Mouse (Mus musculus) T-helper 17 cell (primary cell): ENCODE measurements around the gene Rap1gap2.

ENCODE experiments used
- in situ Hi-C, 2 experiments: fragments of 300-600 bp; cut with MboI, MseI; formaldehyde crosslinking; loops; 1 replicate in 1 of 2; 2 replicates in 1 of 2; pipeline ENCODE4 v1.15.1; 2025; ENCODE audit warnings: high pct_unique_total_duplicates in 2 of 2

Gene Rap1gap2

DNA sequence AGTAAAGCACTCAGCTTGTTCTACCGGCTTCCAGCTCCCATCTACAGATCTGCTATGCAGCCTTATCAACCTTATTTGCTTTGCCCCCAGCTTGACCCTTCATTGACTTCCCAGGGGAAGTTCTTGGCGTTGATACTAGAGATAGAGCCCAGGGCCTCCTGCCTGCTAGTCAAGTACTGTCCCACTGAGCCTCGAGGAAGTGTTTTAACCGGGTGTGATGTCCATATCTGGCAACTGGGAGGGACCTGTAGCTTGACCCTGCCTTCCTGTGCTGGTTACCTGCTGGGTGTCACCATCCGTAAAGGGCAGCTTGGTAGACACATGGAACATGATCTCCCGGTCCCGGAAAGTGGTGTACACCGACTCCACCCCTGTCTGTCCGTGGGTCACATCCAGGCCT, 196.6 kb downstream of the Rap1gap2 start:
- in situ Hi-C loops, result no loop called here

DNA sequence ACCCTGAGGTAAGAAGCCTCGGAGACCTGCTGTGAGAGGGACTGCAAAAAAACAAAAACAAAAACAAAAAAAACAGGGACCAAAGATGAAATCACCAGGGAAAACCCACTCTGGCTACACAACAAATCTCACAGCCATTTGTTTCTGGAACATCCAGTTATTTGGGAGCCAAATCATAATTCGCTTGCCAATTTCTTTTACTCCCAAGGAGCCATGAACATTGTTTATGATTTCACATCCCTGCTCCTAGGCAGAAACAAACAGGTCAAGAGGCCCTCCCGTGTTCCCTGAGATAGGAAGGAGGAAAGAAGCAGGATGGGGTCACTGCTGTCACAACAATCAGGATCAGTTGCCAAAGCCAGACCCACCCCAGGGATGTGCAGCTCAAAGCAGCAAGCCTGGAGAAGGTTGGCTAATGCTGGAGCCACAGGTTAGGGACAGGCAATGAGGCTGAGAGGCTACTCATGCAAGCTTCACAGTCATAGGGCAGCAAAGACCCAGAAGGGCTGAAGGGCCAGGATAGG, 197.2 kb downstream of the Rap1gap2 start:
- in situ Hi-C loops, result no loop called here

DNA sequence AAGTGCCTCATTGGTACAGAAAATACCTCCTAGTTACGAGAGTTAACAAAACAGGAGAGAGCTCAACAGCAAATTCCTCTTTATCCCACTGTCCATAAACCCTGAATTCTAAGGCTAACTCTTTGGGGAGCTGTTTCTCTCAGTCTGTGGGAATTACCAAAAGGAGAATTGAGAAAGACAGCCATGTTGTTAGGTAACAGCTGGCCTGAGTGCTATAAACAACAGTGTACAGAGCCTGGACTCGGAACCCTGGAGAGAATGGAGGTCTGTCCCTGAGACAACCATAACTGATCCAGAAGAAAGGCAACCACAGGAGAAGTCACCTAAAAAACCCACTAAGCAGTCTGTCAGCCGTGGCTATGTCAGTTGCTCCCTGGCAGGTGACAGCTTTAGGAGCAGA, 198.3 kb downstream of the Rap1gap2 start:
- in situ Hi-C loops, result no loop called here

DNA sequence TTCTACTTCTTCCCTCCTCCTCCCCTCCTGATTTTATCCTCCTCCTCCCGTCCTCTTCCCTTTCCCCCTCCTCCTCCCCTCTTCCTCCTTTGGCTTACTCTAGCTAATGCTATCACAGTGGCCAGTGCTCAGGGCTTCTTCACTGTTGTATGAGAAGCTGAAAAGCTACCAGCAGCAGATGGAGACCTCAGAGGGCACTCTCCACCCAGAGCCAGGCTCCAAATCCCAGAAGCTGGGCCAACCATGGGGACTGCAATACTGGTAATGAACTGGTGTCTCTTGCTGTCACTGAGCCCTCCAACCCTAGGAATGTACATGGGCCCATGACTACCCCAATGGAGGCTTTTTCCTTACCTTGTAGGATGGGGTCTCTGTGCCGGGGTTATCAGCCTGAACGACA, 198.8 kb downstream of the Rap1gap2 start:
- in situ Hi-C loops, result no loop called here

DNA sequence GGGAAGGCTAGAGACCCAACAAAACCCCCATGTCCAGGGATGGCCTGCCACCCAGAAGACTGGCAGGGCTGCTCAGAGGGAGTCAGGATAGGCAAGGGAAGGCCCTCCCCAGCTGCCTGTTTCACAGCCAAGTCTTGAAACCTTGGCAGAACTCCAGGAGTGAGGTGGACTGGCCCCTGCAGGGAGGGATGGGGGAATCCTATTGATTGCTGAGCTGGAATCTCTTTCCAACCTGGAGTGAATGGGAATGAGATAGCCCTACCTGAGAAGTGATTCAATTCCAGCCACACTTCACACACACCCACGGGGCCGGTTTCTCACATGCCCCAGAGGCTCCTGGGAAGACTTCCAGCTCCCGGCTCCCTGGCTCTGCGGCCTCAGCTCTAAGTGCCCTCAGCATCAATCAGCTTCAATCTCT, 200.9 kb downstream of the Rap1gap2 start:
- in situ Hi-C loops, result no loop called here

DNA sequence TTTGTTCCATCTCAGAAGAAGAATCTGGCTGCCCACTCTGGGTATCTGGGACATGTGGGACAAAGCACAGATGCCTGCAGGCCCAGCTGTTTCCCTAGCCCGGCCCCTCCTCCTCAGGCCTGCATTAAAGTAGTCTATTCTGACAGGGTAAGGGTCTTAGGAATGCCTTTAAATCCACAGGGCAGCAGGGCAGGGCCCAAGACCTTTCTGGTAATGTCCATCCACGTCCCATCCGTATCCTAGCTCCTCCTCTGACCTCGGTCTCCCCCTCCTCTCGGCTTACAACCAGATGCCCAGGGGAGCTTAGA, 201.3 kb downstream of the Rap1gap2 start:
- in situ Hi-C loops, result no loop called here

DNA sequence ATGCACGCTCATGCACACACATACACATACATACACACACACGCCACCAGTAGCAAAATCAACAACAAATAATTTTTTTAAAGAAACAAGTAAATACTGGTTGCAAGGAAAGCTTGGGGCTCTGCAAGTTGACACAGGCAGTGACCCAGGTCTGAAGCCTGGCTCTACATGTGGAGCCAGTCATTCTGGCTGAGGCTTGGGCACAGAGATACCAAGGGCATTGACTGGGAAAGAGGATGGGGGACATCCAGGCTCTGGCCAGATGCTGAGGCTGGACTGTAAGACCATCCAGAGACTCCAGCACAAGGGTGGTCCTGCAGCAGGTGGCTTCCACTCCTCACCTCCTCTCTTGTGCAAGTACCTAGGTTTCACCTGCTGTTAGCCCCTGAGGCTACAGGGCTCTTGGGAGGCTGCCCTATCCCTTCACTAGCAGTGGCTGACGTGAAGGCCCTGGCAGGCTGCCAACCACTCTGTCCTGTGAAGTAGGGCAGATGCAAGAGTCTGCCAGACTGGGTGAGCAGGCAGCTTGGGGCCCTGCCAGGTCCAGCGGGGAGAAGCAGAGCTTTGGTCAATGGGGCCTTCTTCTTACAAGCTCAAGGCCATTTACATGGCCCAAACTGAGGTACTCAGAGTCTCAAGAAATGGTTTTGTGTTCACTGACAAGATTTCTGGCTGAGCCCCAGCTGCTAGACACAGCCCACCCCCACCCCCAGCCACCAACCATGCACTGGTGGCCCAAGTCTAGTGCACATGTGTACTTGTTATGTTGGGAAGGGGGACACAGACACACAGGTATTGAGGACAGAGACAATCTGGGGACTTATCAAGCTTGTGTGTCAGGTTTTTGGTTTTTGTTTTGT, 201.9 kb downstream of the Rap1gap2 start:
- in situ Hi-C loops, result no loop called here

DNA sequence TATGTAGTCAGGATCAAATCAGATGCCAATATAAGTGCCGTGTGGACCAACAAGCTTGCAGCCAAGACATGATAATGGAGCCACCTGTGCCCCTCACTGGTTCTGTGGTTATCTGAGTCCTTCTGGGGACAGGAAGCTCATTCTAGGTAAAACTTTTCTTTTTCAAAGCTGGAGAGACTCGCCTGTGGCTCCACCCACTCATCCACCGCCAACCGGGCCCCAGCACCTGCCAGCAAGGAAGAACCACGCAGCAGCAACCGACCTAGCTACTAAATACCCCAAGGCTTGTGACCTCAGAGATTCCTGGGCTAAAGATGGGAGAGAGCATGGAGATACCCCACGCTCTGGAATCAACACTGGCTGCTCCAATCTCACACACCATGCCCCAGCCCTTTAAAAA, 205.5 kb downstream of the Rap1gap2 start:
- in situ Hi-C loops, result no loop called here

DNA sequence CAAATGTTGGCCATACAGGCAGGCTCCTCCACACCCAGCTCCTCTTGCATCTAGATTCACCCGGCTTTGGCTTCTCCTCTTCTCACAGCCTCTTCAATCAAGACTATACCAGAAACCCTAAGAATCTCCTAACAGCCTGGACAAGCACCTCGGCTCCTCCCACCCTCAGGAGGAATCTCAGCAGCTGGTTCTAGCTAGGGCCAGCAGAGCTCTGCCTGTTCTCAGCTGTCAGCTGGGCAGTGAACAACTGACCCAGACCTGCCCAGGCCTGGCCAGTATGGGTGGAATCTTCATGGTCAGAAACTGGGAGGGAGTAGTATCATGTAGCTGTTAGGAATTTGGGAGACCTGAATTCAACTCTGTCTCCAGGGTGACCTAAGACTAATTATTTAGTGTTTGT, 206.5 kb downstream of the Rap1gap2 start:
- in situ Hi-C loops, result no loop called here

DNA sequence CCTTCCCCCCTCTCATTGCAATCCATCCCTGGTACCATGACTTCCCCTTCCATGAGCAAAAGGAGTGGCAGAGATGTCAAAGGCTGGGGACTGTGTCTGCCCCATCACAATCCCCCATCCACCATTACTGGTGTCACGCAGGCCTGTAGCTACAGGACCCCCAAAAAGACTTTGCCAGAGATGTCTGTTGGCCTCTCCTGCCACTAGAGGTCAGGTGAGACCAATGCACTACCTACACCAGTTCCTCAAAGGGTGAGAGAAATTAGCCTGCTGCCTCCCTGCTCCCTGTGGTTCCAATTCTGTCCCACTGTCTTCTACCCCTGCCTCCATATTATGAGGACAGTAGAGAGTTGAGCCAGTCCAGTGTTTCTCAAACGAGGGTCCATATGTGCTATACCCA, 208.6 kb downstream of the Rap1gap2 start:
- in situ Hi-C loops, result no loop called here

DNA sequence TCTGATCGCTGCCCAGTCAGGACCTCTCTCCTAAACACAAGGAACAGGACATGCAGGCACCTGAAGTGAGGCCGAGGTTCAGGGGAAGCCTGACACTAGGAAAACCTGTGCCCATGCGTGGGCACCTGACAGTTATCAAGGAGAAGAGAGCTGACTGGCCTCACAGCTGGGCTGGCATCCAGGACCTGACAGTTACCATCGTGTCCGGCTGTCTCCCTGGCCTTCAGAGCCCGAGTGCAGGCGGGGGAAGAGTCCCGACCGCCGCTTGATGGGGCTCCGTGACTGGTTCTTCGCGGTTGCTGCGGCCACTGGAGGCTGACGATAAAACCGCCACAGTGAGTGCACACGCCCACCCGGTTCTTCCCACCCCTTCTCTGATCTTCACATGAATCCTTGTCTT, 215.1 kb downstream of the Rap1gap2 start:
- in situ Hi-C loops, result loop anchor here in 1 of 2 experiments (25.0 kb wide), 1 partner anchor 142 kb away; no protein-coding TSS in a partner anchor

DNA sequence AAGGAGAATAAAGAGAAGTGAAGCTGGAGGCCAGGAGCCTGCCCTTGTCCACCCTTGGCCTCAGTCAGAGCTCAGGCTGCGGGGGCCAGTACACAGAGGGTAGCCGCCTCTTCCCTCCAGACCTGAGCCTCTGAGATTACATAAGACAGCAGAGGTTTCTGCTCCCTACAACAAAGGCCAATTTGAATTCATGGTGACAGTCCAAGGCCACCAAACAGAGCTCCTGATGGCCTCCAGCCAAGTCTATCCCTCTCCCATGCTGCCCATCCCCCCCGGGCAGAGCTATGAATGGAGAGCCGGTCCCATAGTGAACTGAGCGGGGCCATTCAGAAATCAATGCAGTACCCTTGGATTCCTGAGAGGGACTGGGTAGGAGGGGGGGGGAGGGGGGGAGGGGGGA, 217.2 kb downstream of the Rap1gap2 start:
- in situ Hi-C loops, result loop anchor here in 1 of 2 experiments (25.0 kb wide), 1 partner anchor 144 kb away; no protein-coding TSS in a partner anchor

DNA sequence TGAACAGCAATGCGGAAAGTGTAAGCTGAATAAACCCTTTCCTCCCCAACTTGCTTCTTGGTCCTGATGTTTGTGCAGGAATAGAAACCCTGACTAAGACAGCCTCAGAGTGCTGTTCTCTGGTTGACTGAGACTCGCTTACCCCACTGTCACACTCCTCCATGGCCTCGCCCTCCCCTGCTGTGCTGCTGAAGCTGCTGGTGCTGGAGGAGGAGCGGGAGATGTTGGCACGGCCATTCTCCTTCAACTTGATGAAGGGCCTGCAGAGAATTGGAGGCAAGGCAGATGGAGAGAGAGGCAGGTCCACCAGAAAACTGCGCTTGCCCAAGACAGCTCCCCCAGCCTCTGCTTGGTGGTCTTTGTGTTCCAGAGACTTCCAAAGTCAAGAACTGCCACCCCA, 217.8 kb downstream of the Rap1gap2 start:
- in situ Hi-C loops, result loop anchor here in 1 of 2 experiments (25.0 kb wide), 1 partner anchor 144 kb away; no protein-coding TSS in a partner anchor

DNA sequence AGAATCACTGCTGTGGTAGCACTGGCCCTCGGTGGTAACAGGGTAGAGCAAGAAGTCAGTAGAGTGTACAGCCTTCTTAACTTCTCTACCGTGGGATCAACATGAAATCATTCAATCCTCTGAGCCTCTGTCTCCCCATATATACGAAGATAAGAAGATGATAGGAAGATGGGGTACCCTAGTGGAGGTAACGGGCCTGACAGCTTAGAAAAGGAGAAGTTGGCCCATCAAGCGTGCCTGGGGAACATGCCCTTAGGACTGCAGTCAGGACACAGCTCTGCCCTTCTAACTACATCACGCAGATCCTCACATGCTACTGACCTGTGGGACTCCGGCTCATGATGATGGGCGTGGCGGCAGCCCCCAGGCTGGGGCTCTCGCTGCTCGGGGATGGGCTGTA, 218.8 kb downstream of the Rap1gap2 start:
- in situ Hi-C loops, result loop anchor here in 1 of 2 experiments (25.0 kb wide), 1 partner anchor 145 kb away; no protein-coding TSS in a partner anchor

DNA sequence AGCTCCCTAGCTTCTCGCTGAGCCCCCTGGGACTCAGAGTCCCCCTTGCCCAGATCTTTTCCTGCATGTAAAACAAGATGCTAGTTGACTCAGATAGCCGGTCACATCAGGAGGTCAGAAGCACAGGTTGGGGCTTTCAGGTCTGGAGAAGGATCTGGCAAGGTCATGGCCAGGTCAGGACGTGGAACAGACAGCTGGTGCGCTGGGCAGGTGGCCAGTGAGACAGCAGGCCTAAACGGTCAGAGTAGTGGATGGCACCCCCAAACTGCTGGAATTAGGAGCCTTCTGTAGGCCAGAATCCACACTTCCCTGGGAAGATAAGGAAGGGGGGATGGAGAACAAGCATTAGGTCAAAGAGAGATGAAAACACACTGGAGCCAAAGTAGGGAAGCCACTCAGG, 223.5 kb downstream of the Rap1gap2 start:
- in situ Hi-C loops, result loop anchor here in 1 of 2 experiments (25.0 kb wide), 1 partner anchor 150 kb away; no protein-coding TSS in a partner anchor

DNA sequence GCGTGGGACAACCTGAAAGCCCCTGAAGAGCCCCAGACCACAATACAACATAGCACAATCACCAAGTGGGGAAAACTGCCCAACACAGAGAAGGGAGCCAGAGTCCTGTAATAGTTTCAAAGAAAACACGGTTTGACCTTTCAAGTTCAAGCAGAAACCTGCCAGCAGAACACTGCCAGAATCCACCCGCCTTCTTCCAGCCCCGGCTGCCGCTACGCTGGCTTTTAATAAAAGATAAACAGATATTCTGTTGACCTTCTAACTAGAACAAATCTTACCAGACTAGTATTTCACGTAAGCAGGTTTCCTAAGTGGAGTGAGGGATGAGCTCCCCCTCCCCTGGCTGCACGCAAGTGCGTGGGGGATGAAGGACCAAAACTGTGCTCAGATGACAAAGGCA, 225.0 kb downstream of the Rap1gap2 start:
- in situ Hi-C loops, result loop anchor here in 1 of 2 experiments (25.0 kb wide), 1 partner anchor 152 kb away; no protein-coding TSS in a partner anchor

DNA sequence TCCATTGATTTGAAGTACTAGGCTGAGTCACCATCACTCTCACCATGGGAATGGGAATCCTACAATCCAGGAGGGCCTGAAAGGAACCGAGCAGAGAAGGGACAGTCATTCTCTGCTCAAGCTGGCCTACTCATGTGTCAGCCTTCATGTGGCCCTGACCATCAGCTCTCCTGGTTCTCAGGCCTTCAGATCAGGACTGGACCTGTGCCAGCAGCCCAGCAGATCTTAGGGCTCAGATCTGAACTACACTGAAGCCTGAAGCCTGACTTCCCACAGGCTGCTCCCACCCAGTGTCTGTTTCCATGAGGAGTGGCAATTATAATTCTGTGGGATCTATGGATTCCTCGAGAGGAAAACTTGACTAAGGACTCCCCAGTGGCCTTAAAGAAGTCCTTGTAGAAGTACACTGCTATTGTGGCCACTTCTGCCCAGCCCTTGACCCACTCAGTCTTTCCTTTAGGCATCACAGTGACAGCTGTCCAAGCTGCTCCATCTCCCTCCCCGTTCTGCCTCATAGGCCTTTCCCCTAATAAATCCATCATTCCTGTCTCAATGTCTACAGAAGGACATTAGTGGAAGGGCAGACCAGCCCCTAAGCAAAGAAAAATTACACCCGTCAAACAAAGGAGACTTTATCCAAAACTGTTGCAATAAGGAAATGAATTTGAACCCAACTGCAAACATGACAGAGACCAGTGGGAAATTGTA, 231.4 kb downstream of the Rap1gap2 start:
- in situ Hi-C loops, result loop anchor here (5.0 to 25.0 kb wide), 5 partner anchors 155 to 1225 kb away; no protein-coding TSS in a partner anchor

DNA sequence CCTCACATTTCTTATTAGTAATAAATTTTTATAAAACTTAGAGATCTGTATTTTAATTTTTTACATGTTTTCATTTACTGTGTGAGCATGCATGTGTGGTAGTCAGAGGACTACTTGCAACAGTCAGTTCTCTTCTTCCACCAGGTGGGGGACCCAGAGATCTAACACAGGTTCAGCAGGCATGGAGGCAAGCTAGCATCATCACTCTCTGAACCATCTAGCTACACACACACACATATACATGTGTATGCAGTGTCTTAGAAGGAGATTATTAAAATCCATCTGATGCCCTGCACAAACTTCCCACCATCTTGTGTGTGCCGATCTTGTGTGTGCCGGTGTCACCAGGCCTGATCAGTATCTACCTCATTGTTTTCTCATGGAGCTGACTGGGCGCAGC, 233.9 kb downstream of the Rap1gap2 start:
- in situ Hi-C loops, result loop anchor here (5.0 to 25.0 kb wide), 5 partner anchors 158 to 1222 kb away; no protein-coding TSS in a partner anchor

DNA sequence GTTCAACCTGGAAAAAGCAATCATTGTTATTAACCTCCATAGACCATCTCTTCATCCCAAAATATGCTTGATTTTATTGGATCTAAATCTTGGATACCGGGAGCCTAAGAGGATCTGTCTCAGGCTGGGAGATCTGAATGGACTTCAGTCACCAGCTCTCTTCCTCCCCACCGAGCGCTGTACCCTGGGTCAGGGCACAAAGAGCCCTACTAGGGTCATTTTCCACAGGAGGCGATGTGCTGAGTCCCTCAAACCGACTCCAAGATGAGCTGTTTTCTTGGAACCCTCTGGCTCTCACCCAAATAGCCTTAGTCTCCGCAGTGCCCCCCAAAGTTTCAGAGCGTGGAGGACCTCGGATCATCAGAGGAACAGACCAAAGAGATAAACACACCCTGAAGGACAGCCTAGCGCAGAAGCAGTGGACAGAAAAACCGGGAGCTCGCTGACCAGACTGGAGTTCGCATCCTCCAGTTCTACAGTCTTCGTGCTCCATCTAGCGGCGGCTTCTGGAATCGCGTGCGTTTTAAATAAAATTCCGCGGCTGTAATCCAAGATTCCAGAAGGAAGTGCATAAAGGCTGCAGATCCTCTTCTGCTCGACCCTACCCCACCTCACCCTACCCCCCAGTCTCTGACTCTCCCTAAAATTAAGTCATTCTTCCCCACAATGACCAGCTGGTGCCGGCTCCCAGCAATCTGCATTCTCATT, 239.2 kb downstream of the Rap1gap2 start:
- in situ Hi-C loops, result loop anchor here (10.0 kb wide), 3 partner anchors 163 to 1217 kb away; no protein-coding TSS in a partner anchor

DNA sequence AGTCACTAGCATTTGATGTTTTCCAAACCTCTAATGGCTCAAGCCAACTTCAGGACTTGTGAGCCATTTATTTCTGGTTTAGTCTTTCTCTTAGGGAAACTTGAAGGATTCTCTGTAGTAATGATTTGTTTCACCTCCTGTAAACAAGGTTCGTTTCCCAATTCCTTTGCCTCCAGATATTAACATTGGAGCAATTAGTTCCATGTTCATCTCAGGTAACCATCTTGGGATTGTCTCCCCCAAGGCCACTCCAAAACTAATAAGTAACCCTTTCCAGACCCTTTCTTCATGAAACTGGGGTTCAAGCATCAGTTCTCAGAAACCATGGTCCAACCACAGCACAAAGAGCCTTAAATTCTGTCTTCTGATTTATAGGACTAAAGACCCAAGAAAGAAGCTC, 248.9 kb downstream of the Rap1gap2 start, which contains the start of gene Olfr412:
TSS of gene Olfr412 (plus strand) at position 301 of the 400 bp plus-strand sequence.
- in situ Hi-C loops, result no loop called here

DNA sequence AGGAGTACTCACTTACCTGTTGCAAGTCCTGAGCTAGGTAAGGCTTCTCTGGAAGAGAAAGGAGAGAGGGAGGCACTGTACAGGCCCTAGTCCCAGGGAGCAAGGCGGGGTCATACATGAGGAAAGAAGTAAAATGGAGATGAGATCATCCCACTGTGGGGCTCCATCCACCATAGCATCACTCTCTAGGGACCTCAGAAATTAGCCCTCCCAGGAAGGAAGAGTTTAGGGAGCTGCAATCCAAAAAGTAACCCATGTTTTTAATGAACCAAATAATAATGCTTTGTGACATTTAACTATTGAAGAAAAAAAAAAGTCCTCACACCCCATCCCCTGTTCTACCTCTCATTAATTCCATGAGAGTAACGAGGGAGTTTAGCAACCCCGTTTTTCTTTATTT, 258.2 kb downstream of the Rap1gap2 start, which contains the start of gene Olfr411:
TSS of gene Olfr411 (minus strand) at position 101 of the 400 bp plus-strand sequence.
- in situ Hi-C loops, result no loop called here
